Mouse (Mus musculus): ENCODE measurements around the gene Xpo1. TPM values are rescaled to one million over a fixed set of nuclear protein-coding genes. Genes with fewer than 3 reads are reported as not detected.
A peak's percentile ranks its signal among the peaks of the same experiment; 100 is the strongest.
"Not testable (repeated sequence)": the region's sequence is repeated elsewhere in the genome, so short reads cannot be mapped to it uniquely, and the experiment has no call there.

Xpo1 gene
- 10 to 100 TPM; 23.7 to 24.5 TPM for total RNA-seq (2021)
- long read RNA-seq, experiment 1, partial matches to known transcripts, result 1 of 1 reads
- long read RNA-seq, experiment 1, other reads (novel, unspliced or antisense), result 0 of 1 reads
- long read RNA-seq, experiment 2, full-length matches to known transcripts, result 5 of 6 reads
- long read RNA-seq, experiment 2, partial matches to known transcripts, result 1 of 6 reads
- long read RNA-seq, experiment 2, other reads (novel, unspliced or antisense), result 0 of 6 reads

GRCm38 (mm10) chr11:23255427-23256193 lies at the start of gene Xpo1:
TSS of gene Xpo1 (plus strand) at chr11:23256041.
- DNase-seq, result peak; percentile 100

GRCm38 (mm10) chr11:23209717-23210116 lies 46.1 kb upstream of the Xpo1 start:
- no peak for DNase-seq

GRCm38 (mm10) chr11:23210590-23211510 lies 45.0 kb upstream of the Xpo1 start:
- DNase-seq, result peak; percentile 33

GRCm38 (mm10) chr11:23217430-23217829 lies 38.4 kb upstream of the Xpo1 start:
- DNase-seq, result peak; percentile 5

GRCm38 (mm10) chr11:23236015-23236414 lies 19.8 kb upstream of the Xpo1 start:
- no peak for DNase-seq

- DNase-seq, result no peak
Observed at GRCm38 (mm10) chr11:23253931-23254330, 1.9 kb upstream of the Xpo1 start.

- no peak for DNase-seq
Observed at GRCm38 (mm10) chr11:23254548-23254947, 1.3 kb upstream of the Xpo1 start.

GRCm38 (mm10) chr11:23255053-23255426 lies 801 bp upstream of the Xpo1 start:
- no peak for DNase-seq

GRCm38 (mm10) chr11:23256194-23256802 lies 457 bp downstream of the Xpo1 start:
- DNase-seq, result no peak

GRCm38 (mm10) chr11:23256803-23257704 lies 1.2 kb downstream of the Xpo1 start:
- DNase-seq, result peak; percentile 80

- DNase-seq, result no peak
Observed at GRCm38 (mm10) chr11:23259073-23259472, 3.2 kb downstream of the Xpo1 start.

- no peak for DNase-seq
Observed at GRCm38 (mm10) chr11:23259481-23259880, 3.6 kb downstream of the Xpo1 start.

- no peak for DNase-seq
Observed at GRCm38 (mm10) chr11:23260186-23260585, 4.3 kb downstream of the Xpo1 start.

GRCm38 (mm10) chr11:23261490-23261889 lies 5.6 kb downstream of the Xpo1 start:
- DNase-seq, result no peak

GRCm38 (mm10) chr11:23264949-23265348 lies 9.1 kb downstream of the Xpo1 start:
- DNase-seq, result no peak

- DNase-seq, result no peak
Observed at GRCm38 (mm10) chr11:23271770-23272724, 16.2 kb downstream of the Xpo1 start.

GRCm38 (mm10) chr11:23275780-23276179 lies 19.9 kb downstream of the Xpo1 start:
- DNase-seq, result no peak

- DNase-seq, result no peak
Observed at GRCm38 (mm10) chr11:23284469-23284868, 28.6 kb downstream of the Xpo1 start.

- not testable (repeated sequence) for DNase-seq
Observed at GRCm38 (mm10) chr11:23288866-23289265, 33.0 kb downstream of the Xpo1 start.

- DNase-seq, result no peak
Observed at GRCm38 (mm10) chr11:23297379-23297778, 41.5 kb downstream of the Xpo1 start.
